Mouse (Mus musculus): ENCODE measurements at regions not wholly inside any gene's neighbourhood (a gene's known extent, or its start where the extent isn't known, plus 50 kb on each side); places are given as distances from the start of the nearest gene placed in this dataset.

GRCm38 (mm10) chr13:60491948-60492464, 109.7 kb upstream of the Dapk1 start:
- DNase-seq: no peak
- H3K4me2 ChIP-seq (ENCODE audit: low read depth): no peak overlapping the region
- WGBS: 91% methylated on average over 16 of the region's 16 CpGs
- no peak for TF ChIP-seq CTCF (IDR thresholded peaks at IDR 0.05; ENCODE audit: low read depth)
- no peaks in the 10 kb centered on the region for H3K27me3 ChIP-seq (ENCODE audit: insufficient read depth, low read length)
- no peaks in the 10 kb centered on the region for H3K36me3 ChIP-seq (ENCODE audit: insufficient read depth)
- no peak overlapping the region for H3K4me3 ChIP-seq (ENCODE audit: low read depth, low read length)
- ATAC-seq: no peak
- H3K4me1 ChIP-seq (ENCODE audit: insufficient read depth): peaks cover 9% of the 10 kb centered on the region; the same call in 1 of the 2 replicates
- no peak overlapping the region for H3K27ac ChIP-seq (ENCODE audit: low read depth, low read length)
- no peaks in the 10 kb centered on the region for H3K9me3 ChIP-seq (ENCODE audit: low read length)
- H3K9ac ChIP-seq: no peak overlapping the region

GRCm38 (mm10) chr13:60493836-60494235, 107.9 kb upstream of the Dapk1 start:
- no peaks in the 10 kb centered on the region for H3K27me3 ChIP-seq (ENCODE audit: insufficient read depth, low read length)
- H3K9ac ChIP-seq: no peak overlapping the region
- no peak overlapping the region for H3K4me2 ChIP-seq (ENCODE audit: low read depth)
- H3K4me3 ChIP-seq (ENCODE audit: low read depth, low read length): no peak overlapping the region
- DNase-seq (no peak), ATAC-seq (no peak)
- WGBS: 83% methylated on average over 5 of the region's 5 CpGs
- no peaks in the 10 kb centered on the region for H3K36me3 ChIP-seq (ENCODE audit: insufficient read depth)
- H3K4me1 ChIP-seq (ENCODE audit: insufficient read depth): peaks cover under 1% of the 10 kb centered on the region; the same call in 1 of the 2 replicates
- H3K9me3 ChIP-seq (ENCODE audit: low read length): no peaks in the 10 kb centered on the region
- no peak overlapping the region for H3K27ac ChIP-seq (ENCODE audit: low read depth, low read length)
- TF ChIP-seq CTCF (IDR thresholded peaks at IDR 0.05; ENCODE audit: low read depth): no peak

- 39% methylated on average over 18 of the region's 18 CpGs for WGBS
- H3K36me3 ChIP-seq (ENCODE audit: insufficient read depth): no peaks in the 10 kb centered on the region
- H3K4me1 ChIP-seq (ENCODE audit: insufficient read depth): no peaks in the 10 kb centered on the region
- H3K4me2 ChIP-seq (ENCODE audit: low read depth): no peak overlapping the region
- ATAC-seq (no peak), DNase-seq (no peak)
- H3K9ac ChIP-seq: no peak overlapping the region
- no peaks in the 10 kb centered on the region for H3K27me3 ChIP-seq (ENCODE audit: insufficient read depth, low read length)
- TF ChIP-seq CTCF (IDR thresholded peaks at IDR 0.05; ENCODE audit: low read depth): no peak
- H3K27ac ChIP-seq (ENCODE audit: low read depth, low read length): no peak overlapping the region
- no peaks in the 10 kb centered on the region for H3K9me3 ChIP-seq (ENCODE audit: low read length)
- H3K4me3 ChIP-seq (ENCODE audit: low read depth, low read length): no peak overlapping the region
These were observed 103.9 kb upstream of the Dapk1 start for GRCm38 (mm10) chr13:60497714-60498400.

- peak; percentile 47; the same call in 1 of the 2 replicates for ATAC-seq
- no peaks in the 10 kb centered on the region for H3K36me3 ChIP-seq (ENCODE audit: insufficient read depth)
- TF ChIP-seq CTCF (IDR thresholded peaks at IDR 0.05; ENCODE audit: low read depth): no peak
These were observed 97.6 kb upstream of the Dapk1 start for GRCm38 (mm10) chr13:60504196-60504595.

GRCm38 (mm10) chr13:60507611-60508010, 94.1 kb upstream of the Dapk1 start:
- H3K9me3 ChIP-seq (ENCODE audit: low read length): no peaks in the 10 kb centered on the region
- no peaks in the 10 kb centered on the region for H3K27me3 ChIP-seq (ENCODE audit: insufficient read depth, low read length)
- no peaks in the 10 kb centered on the region for H3K4me1 ChIP-seq (ENCODE audit: insufficient read depth)
- ATAC-seq (no peak), DNase-seq (no peak)
- TF ChIP-seq CTCF (IDR thresholded peaks at IDR 0.05; ENCODE audit: low read depth): no peak
- 97% methylated on average over 3 of the region's 3 CpGs for WGBS
- no peak overlapping the region for H3K4me3 ChIP-seq (ENCODE audit: low read depth, low read length)
- H3K36me3 ChIP-seq (ENCODE audit: insufficient read depth): no peaks in the 10 kb centered on the region
- H3K4me2 ChIP-seq (ENCODE audit: low read depth): no peak overlapping the region
- no peak overlapping the region for H3K27ac ChIP-seq (ENCODE audit: low read depth, low read length)
- no peak overlapping the region for H3K9ac ChIP-seq

More at GRCm38 (mm10) chr13:60504196-60504595, 97.6 kb upstream of the Dapk1 start:
- H3K27me3 ChIP-seq (ENCODE audit: insufficient read depth, low read length): no peaks in the 10 kb centered on the region
- H3K4me3 ChIP-seq (ENCODE audit: low read depth, low read length): no peak overlapping the region
- H3K9ac ChIP-seq: no peak overlapping the region
- no peaks in the 10 kb centered on the region for H3K9me3 ChIP-seq (ENCODE audit: low read length)
- 78% methylated on average over 2 of the region's 2 CpGs for WGBS
- H3K27ac ChIP-seq (ENCODE audit: low read depth, low read length): no peak overlapping the region
- no peaks in the 10 kb centered on the region for H3K4me1 ChIP-seq (ENCODE audit: insufficient read depth)
- H3K4me2 ChIP-seq (ENCODE audit: low read depth): no peak overlapping the region
- peak; percentile 26 for DNase-seq

- Histone ChIP-seq H3K4me3 (ENCODE audit: low read depth, low read length) (no peak overlapping the region), H3K27me3 (ENCODE audit: insufficient read depth, low read length) (no peaks in the 10 kb centered on the region), H3K9me3 (ENCODE audit: low read length) (no peaks in the 10 kb centered on the region), H3K9ac (no peak overlapping the region), H3K4me1 (ENCODE audit: insufficient read depth) (no peaks in the 10 kb centered on the region), H3K27ac (ENCODE audit: low read depth, low read length) (no peak overlapping the region), H3K4me2 (ENCODE audit: low read depth) (no peak overlapping the region), H3K36me3 (ENCODE audit: insufficient read depth) (no peaks in the 10 kb centered on the region)
- no peak for TF ChIP-seq CTCF (IDR thresholded peaks at IDR 0.05; ENCODE audit: low read depth)
- ATAC-seq: no peak
- WGBS: 84% methylated on average over 4 of the region's 4 CpGs
- no peak for DNase-seq
These were observed 93.7 kb upstream of the Dapk1 start for GRCm38 (mm10) chr13:60508054-60508453.

GRCm38 (mm10) chr13:60508856-60509255, 92.9 kb upstream of the Dapk1 start:
- Histone ChIP-seq H3K4me3 (ENCODE audit: low read depth, low read length) (no peak overlapping the region), H3K9me3 (ENCODE audit: low read length) (no peaks in the 10 kb centered on the region), H3K27me3 (ENCODE audit: insufficient read depth, low read length) (no peaks in the 10 kb centered on the region), H3K36me3 (ENCODE audit: insufficient read depth) (no peaks in the 10 kb centered on the region), H3K4me1 (ENCODE audit: insufficient read depth) (no peaks in the 10 kb centered on the region), H3K4me2 (ENCODE audit: low read depth) (no peak overlapping the region), H3K9ac (no peak overlapping the region), H3K27ac (ENCODE audit: low read depth, low read length) (no peak overlapping the region)
- DNase-seq (no peak), ATAC-seq (no peak)
- WGBS: 53% methylated on average over 5 of the region's 5 CpGs
- no peak for TF ChIP-seq CTCF (IDR thresholded peaks at IDR 0.05; ENCODE audit: low read depth)

Measured in forebrain, postnatal 0 days (tissue).